Mouse (Mus musculus) testis, adult 2 months (tissue): Measurements from ENCODE around the gene Stab1.

ENCODE experiments used
- CTCF ChIP-seq: fragments of 200-500 bp; IDR thresholded peaks from 2 replicates; pipeline ENCODE4 v1.5.1; 2012; ENCODE audit warnings: low read depth, mild to moderate bottlenecking, inconsistent platforms, low read length, moderate library complexity; ENCODE audit not compliant: control insufficient read depth, insufficient read depth, insufficient replicate concordance
- POLR2A ChIP-seq: fragments of 200-500 bp; IDR thresholded peaks from 2 replicates; pipeline ENCODE4 v1.6.1; 2012; ENCODE audit warnings: low read depth, mild to moderate bottlenecking, inconsistent platforms, low read length, moderate library complexity; ENCODE audit not compliant: control insufficient read depth

DNA sequence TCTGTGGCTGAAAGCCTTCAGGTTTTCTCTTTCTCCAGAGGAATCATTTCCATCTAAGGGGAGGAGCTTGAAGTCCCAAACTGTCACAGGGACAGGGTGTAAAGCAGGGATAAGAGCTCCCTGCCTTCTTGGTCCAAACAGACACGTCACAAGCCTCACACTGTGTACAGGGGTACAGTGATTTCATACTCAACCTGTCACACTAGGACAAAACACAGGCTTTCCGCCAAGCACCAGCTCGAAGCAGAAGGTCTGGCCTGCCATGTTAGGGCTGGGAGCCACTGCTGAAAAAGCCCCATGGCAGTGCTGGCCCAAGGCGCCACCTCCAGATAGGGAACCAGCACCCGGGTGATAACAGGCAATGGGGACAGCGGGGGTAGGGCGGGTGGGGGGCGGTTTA is 4.4 kb downstream of the Stab1 start:
- no peak for TF ChIP-seq CTCF
- TF ChIP-seq POLR2A: no peak
